Mouse (Mus musculus): ENCODE measurements around the gene Arhgap35. TPM values are rescaled to one million over a fixed set of nuclear protein-coding genes. Genes with fewer than 3 reads are reported as not detected.
A peak's percentile ranks its signal among the peaks of the same experiment; 100 is the strongest.

Arhgap35 gene
- polyA plus RNA-seq, 1 experiment from 2014 or later, result 31.0 TPM

- Histone ChIP-seq H3K4me2 (ENCODE audit: low read depth, severe bottlenecking) (no peak overlapping the region), H3K36me3 (ENCODE audit: control insufficient read depth, insufficient read depth, low read length) (peaks cover 15% of the 10 kb centered on the region), H3K4me1 (ENCODE audit: control insufficient read depth, insufficient read depth, low read length) (no peaks in the 10 kb centered on the region), H3K9ac (ENCODE audit: low read length) (no peak overlapping the region), H3K9me3 (ENCODE audit: control insufficient read depth, low read length) (no peaks in the 10 kb centered on the region), H3K4me3 (ENCODE audit: low read depth, low read length) (no peak overlapping the region), H3K27me3 (ENCODE audit: control insufficient read depth, insufficient read depth, low read length) (no peaks in the 10 kb centered on the region), H3K27ac (replicated peaks; ENCODE audit: low read depth, low read length) (no peak overlapping the region)
- DNase-seq (ENCODE audit: low spot score) (no peak), ATAC-seq (ENCODE audit: insufficient number of reproducible peaks, low FRiP score, low TSS enrichment, low read depth) (no peak)
- WGBS, result 93% methylated on average over 8 of the region's 8 CpGs
Measured at GRCm38 (mm10) chr7:16564491-16564890, 50.3 kb downstream of the Arhgap35 start.

- DNase-seq (ENCODE audit: low spot score), result no peak
- peaks cover 2% of the 10 kb centered on the region; the same call in 1 of the 2 replicates for H3K4me1 ChIP-seq (ENCODE audit: control insufficient read depth, insufficient read depth, low read length)
- no peak for ATAC-seq (ENCODE audit: insufficient number of reproducible peaks, low FRiP score, low TSS enrichment, low read depth)
- 79% methylated on average over 9 of the region's 9 CpGs for WGBS
- no peak overlapping the region for H3K4me3 ChIP-seq (ENCODE audit: low read depth, low read length)
- no peak overlapping the region for H3K4me2 ChIP-seq (ENCODE audit: low read depth, severe bottlenecking)
- no peak overlapping the region for H3K9ac ChIP-seq (ENCODE audit: low read length)
- H3K36me3 ChIP-seq (ENCODE audit: control insufficient read depth, insufficient read depth, low read length), result peaks cover 5% of the 10 kb centered on the region; the same call in 1 of the 2 replicates
- H3K9me3 ChIP-seq (ENCODE audit: control insufficient read depth, low read length), result no peaks in the 10 kb centered on the region
- no peaks in the 10 kb centered on the region for H3K27me3 ChIP-seq (ENCODE audit: control insufficient read depth, insufficient read depth, low read length)
- no peak overlapping the region for H3K27ac ChIP-seq (replicated peaks; ENCODE audit: low read depth, low read length)
Measured at GRCm38 (mm10) chr7:16557783-16558538, 56.8 kb downstream of the Arhgap35 start.

- ATAC-seq (ENCODE audit: insufficient number of reproducible peaks, low FRiP score, low TSS enrichment, low read depth) (no peak), DNase-seq (ENCODE audit: low spot score) (no peak)
- 54% methylated on average over 4 of the region's 4 CpGs for WGBS
- H3K9me3 ChIP-seq (ENCODE audit: control insufficient read depth, low read length), result no peaks in the 10 kb centered on the region
- H3K4me3 ChIP-seq (ENCODE audit: low read depth, low read length), result no peak overlapping the region
- no peak overlapping the region for H3K4me2 ChIP-seq (ENCODE audit: low read depth, severe bottlenecking)
- no peaks in the 10 kb centered on the region for H3K27me3 ChIP-seq (ENCODE audit: control insufficient read depth, insufficient read depth, low read length)
- H3K36me3 ChIP-seq (ENCODE audit: control insufficient read depth, insufficient read depth, low read length), result peaks cover 7% of the 10 kb centered on the region; the same call in 1 of the 2 replicates
- no peak overlapping the region for H3K27ac ChIP-seq (replicated peaks; ENCODE audit: low read depth, low read length)
- peaks cover 2% of the 10 kb centered on the region; the same call in 1 of the 2 replicates for H3K4me1 ChIP-seq (ENCODE audit: control insufficient read depth, insufficient read depth, low read length)
- no peak overlapping the region for H3K9ac ChIP-seq (ENCODE audit: low read length)
Measured at GRCm38 (mm10) chr7:16557251-16557650, 57.5 kb downstream of the Arhgap35 start.

- H3K9me3 ChIP-seq (ENCODE audit: control insufficient read depth, low read length), result no peaks in the 10 kb centered on the region
- H3K36me3 ChIP-seq (ENCODE audit: control insufficient read depth, insufficient read depth, low read length), result peaks cover 2% of the 10 kb centered on the region; the same call in 1 of the 2 replicates
- 88% methylated on average over 3 of the region's 3 CpGs for WGBS
- H3K27ac ChIP-seq (replicated peaks; ENCODE audit: low read depth, low read length), result no peak overlapping the region
- H3K4me3 ChIP-seq (ENCODE audit: low read depth, low read length), result no peak overlapping the region
- no peaks in the 10 kb centered on the region for H3K27me3 ChIP-seq (ENCODE audit: control insufficient read depth, insufficient read depth, low read length)
- DNase-seq (ENCODE audit: low spot score) (no peak), ATAC-seq (ENCODE audit: insufficient number of reproducible peaks, low FRiP score, low TSS enrichment, low read depth) (no peak)
- H3K4me2 ChIP-seq (ENCODE audit: low read depth, severe bottlenecking), result no peak overlapping the region
- H3K9ac ChIP-seq (ENCODE audit: low read length), result no peak overlapping the region
- peaks cover 2% of the 10 kb centered on the region; the same call in 1 of the 2 replicates for H3K4me1 ChIP-seq (ENCODE audit: control insufficient read depth, insufficient read depth, low read length)
Measured at GRCm38 (mm10) chr7:16554215-16554614, 60.6 kb downstream of the Arhgap35 start.

GRCm38 (mm10) chr7:16551581-16551980 is 63.2 kb downstream of the Arhgap35 start:
- Histone ChIP-seq H3K4me2 (ENCODE audit: low read depth, severe bottlenecking) (no peak overlapping the region), H3K9me3 (ENCODE audit: control insufficient read depth, low read length) (no peaks in the 10 kb centered on the region), H3K36me3 (ENCODE audit: control insufficient read depth, insufficient read depth, low read length) (peaks cover 7% of the 10 kb centered on the region; the same call in 1 of the 2 replicates), H3K4me3 (ENCODE audit: low read depth, low read length) (no peak overlapping the region), H3K4me1 (ENCODE audit: control insufficient read depth, insufficient read depth, low read length) (no peaks in the 10 kb centered on the region), H3K27ac (replicated peaks; ENCODE audit: low read depth, low read length) (no peak overlapping the region), H3K27me3 (ENCODE audit: control insufficient read depth, insufficient read depth, low read length) (no peaks in the 10 kb centered on the region), H3K9ac (ENCODE audit: low read length) (no peak overlapping the region)
- ATAC-seq (ENCODE audit: insufficient number of reproducible peaks, low FRiP score, low TSS enrichment, low read depth) (no peak), DNase-seq (ENCODE audit: low spot score) (no peak)
- 89% methylated on average over 1 of the region's 1 CpGs for WGBS

- peaks cover 14% of the 10 kb centered on the region; the same call in 1 of the 2 replicates for H3K36me3 ChIP-seq (ENCODE audit: control insufficient read depth, insufficient read depth, low read length)
- 95% methylated on average over 1 of the region's 1 CpGs for WGBS
- H3K4me3 ChIP-seq (ENCODE audit: low read depth, low read length), result no peak overlapping the region
- H3K27me3 ChIP-seq (ENCODE audit: control insufficient read depth, insufficient read depth, low read length), result no peaks in the 10 kb centered on the region
- no peak overlapping the region for H3K9ac ChIP-seq (ENCODE audit: low read length)
- DNase-seq (ENCODE audit: low spot score) (no peak), ATAC-seq (ENCODE audit: insufficient number of reproducible peaks, low FRiP score, low TSS enrichment, low read depth) (no peak)
- no peak overlapping the region for H3K4me2 ChIP-seq (ENCODE audit: low read depth, severe bottlenecking)
- H3K9me3 ChIP-seq (ENCODE audit: control insufficient read depth, low read length), result no peaks in the 10 kb centered on the region
- no peak overlapping the region for H3K27ac ChIP-seq (replicated peaks; ENCODE audit: low read depth, low read length)
- no peaks in the 10 kb centered on the region for H3K4me1 ChIP-seq (ENCODE audit: control insufficient read depth, insufficient read depth, low read length)
Measured at GRCm38 (mm10) chr7:16549299-16549698, 65.5 kb downstream of the Arhgap35 start.

- H3K9me3 ChIP-seq (ENCODE audit: control insufficient read depth, low read length), result no peaks in the 10 kb centered on the region
- no peak overlapping the region for H3K4me2 ChIP-seq (ENCODE audit: low read depth, severe bottlenecking)
- H3K4me3 ChIP-seq (ENCODE audit: low read depth, low read length), result no peak overlapping the region
- peak; percentile 50 for DNase-seq (ENCODE audit: low spot score)
- ATAC-seq (ENCODE audit: insufficient number of reproducible peaks, low FRiP score, low TSS enrichment, low read depth), result 0 out of 2 replicates have a peak, but pooled peaks have one; percentile 44
- 51% methylated on average over 8 of the region's 8 CpGs for WGBS
- H3K4me1 ChIP-seq (ENCODE audit: control insufficient read depth, insufficient read depth, low read length), result no peaks in the 10 kb centered on the region
- no peaks in the 10 kb centered on the region for H3K27me3 ChIP-seq (ENCODE audit: control insufficient read depth, insufficient read depth, low read length)
- no peak overlapping the region for H3K27ac ChIP-seq (replicated peaks; ENCODE audit: low read depth, low read length)
- peaks cover 12% of the 10 kb centered on the region; the same call in 1 of the 2 replicates for H3K36me3 ChIP-seq (ENCODE audit: control insufficient read depth, insufficient read depth, low read length)
- no peak overlapping the region for H3K9ac ChIP-seq (ENCODE audit: low read length)
Measured at GRCm38 (mm10) chr7:16544770-16545169, 70.0 kb downstream of the Arhgap35 start.

- H3K4me1 ChIP-seq (ENCODE audit: control insufficient read depth, insufficient read depth, low read length), result no peaks in the 10 kb centered on the region
- 86% methylated on average over 5 of the region's 5 CpGs for WGBS
- DNase-seq (ENCODE audit: low spot score) (no peak), ATAC-seq (ENCODE audit: insufficient number of reproducible peaks, low FRiP score, low TSS enrichment, low read depth) (no peak)
- no peak overlapping the region for H3K4me2 ChIP-seq (ENCODE audit: low read depth, severe bottlenecking)
- H3K9ac ChIP-seq (ENCODE audit: low read length), result no peak overlapping the region
- H3K27ac ChIP-seq (replicated peaks; ENCODE audit: low read depth, low read length), result no peak overlapping the region
- no peak overlapping the region for H3K4me3 ChIP-seq (ENCODE audit: low read depth, low read length)
- H3K36me3 ChIP-seq (ENCODE audit: control insufficient read depth, insufficient read depth, low read length), result peaks cover 5% of the 10 kb centered on the region
- H3K9me3 ChIP-seq (ENCODE audit: control insufficient read depth, low read length), result no peaks in the 10 kb centered on the region
- H3K27me3 ChIP-seq (ENCODE audit: control insufficient read depth, insufficient read depth, low read length), result no peaks in the 10 kb centered on the region
Measured at GRCm38 (mm10) chr7:16537220-16537903, 77.4 kb downstream of the Arhgap35 start.
